Mouse (Mus musculus) E14TG2a.4 (cell line): Measurements from ENCODE around the gene Ralgapa2.

Experiments used
- CTCF ChIP-seq: conservative IDR thresholded peaks from 2 replicates; pipeline ENCODE4 v1.5.1; 2014; ENCODE audit warnings: low read length
- NANOG ChIP-seq: IDR thresholded peaks from 2 replicates; pipeline ENCODE4 v1.6.1; 2014; ENCODE audit warnings: borderline replicate concordance, low read length, mixed read lengths
- POU5F1 ChIP-seq: IDR thresholded peaks from 2 replicates; pipeline ENCODE4 v1.6.1; 2014; ENCODE audit warnings: low read length, borderline replicate concordance

- TF ChIP-seq CTCF (no peak), NANOG (no peak), POU5F1 (no peak)
Measured at GRCm38 (mm10) chr2:146476428-146476972, 35.6 kb downstream of the Ralgapa2 start.
